Mouse (Mus musculus) telencephalon, adult 2 months (tissue): Measurements from ENCODE around the gene Magel2.

ENCODE experiments used
- DNase-seq: peaks from one replicate; pipeline ENCODE4 v3.0.0-alpha.2; 2011; ENCODE audit warnings: low read depth, low spot score

Gene Magel2

GRCm38 (mm10) chr7:62423210-62423609 is 46.4 kb downstream of the Magel2 start:
- DNase-seq, result no peak

GRCm38 (mm10) chr7:62428337-62428736 is 51.5 kb downstream of the Magel2 start:
- no peak for DNase-seq
